Mouse (Mus musculus): ENCODE measurements around the gene Jade1. TPM values are rescaled to one million over a fixed set of nuclear protein-coding genes. Genes with fewer than 3 reads are reported as not detected.

Jade1 gene
- polyA plus RNA-seq (2014; fragmentation: Illumina TruSeq; extraction: RNeasy Lipid Tissue Mini Kit (QIAGEN cat#74804); ENCODE audit: low read depth, low replicate concordance) = 67.1 TPM

GRCm38 (mm10) chr3:41555491-41556381 lies at the start of gene Jade1:
TSS of gene Jade1 (plus strand) at chr3:41555731.

Other genes starting within 250 kb of the Jade1 start
- 27.6 TPM for gene Sclt1, start 186.8 kb downstream of the Jade1 start, polyA plus RNA-seq (2014; fragmentation: Illumina TruSeq; extraction: RNeasy Lipid Tissue Mini Kit (QIAGEN cat#74804); ENCODE audit: low read depth, low replicate concordance)
- 104 TPM for gene D3Ertd751e, start 186.9 kb downstream of the Jade1 start, polyA plus RNA-seq (2014; fragmentation: Illumina TruSeq; extraction: RNeasy Lipid Tissue Mini Kit (QIAGEN cat#74804); ENCODE audit: low read depth, low replicate concordance)

Measured in adrenal gland, adult 10 weeks (tissue).